Mouse (Mus musculus) stomach, postnatal 0 days (tissue): ENCODE measurements around the gene Wdr91.

Experiments
- CTCF ChIP-seq: IDR thresholded peaks from 2 replicates; pipeline ENCODE4 v1.5.1; 2016; ENCODE audit warnings: antibody characterized with exemption, low read depth, mild to moderate bottlenecking, moderate library complexity
- EP300 ChIP-seq: optimal IDR thresholded peaks from 2 replicates; pipeline ENCODE3; 2016; ENCODE audit warnings: antibody characterized with exemption

DNA sequence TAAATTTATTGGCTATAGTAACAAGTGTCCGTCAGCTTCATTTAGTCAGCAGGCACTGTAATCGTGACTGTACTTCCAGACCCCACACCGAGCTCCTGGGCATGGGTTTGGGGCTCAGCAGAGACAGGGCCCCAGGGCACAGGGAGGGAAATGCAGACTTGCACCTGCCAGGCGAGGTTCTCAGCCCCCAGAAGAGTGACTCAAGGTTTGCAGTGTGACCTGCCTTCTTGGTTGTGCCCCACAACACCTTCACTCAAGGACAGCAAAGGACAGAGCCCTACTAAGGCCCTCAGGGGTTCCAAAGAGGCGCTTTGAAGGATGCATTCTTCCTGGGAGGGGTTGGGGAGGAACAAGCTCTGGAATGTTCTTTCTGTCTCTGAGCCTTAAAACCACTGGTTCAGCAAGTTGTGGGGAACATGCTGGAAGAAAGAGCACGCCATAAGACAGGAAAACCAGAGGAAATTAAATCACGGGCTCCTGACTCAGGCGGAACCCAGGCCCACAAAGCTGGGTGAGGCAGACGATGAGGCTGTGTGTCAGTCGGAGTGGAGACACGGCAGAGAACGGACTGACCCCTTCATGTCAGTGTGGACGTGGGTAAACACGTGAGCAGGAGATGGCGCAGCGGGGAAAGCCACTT is 31.5 kb downstream of the Wdr91 start:
- TF ChIP-seq CTCF (no peak), EP300 (no peak)
